Comparison of ENCODE assay signal across 9 mouse cellular contexts in the genomic region with DNA sequence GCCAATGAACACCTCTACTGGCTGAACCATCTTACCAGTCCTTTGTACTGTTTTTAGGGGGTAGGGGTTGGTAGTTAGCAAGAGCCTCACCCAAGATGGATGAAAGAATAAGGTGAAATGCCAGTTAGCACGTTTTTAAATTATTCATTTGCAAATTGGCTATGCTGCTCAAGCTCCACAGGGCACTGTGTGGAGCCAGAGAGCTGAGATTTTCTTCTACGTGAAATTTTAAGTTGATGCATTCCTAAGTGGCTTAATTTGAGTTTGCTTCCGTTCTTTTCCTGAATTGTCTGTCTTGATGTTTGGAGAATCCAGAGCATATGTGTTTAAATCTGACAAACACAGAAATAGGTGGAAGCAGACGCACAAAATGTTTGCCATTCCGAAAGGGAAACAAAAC. TPM values are rescaled to one million over a fixed set of nuclear protein-coding genes. Genes with fewer than 3 reads are reported as not detected.
A peak's percentile ranks its signal among the peaks of the same experiment; 100 is the strongest.
DNase-seq lines count a peak whose midpoint lies in the region; ATAC-seq lines count a peak whose summit lies in the region.
"Had no signal": no experiment of that assay in that cellular context is flagged by ENCODE, and none has a peak within 500 bp of the region (broad histone marks: within the 10 kb centered on the region; RNA-seq: fewer than 3 reads in every experiment).

No protein-coding gene starts in this region.

- peak overlapping the region; percentile 29; the same call in 1 of the 2 replicates for H3K4me2 ChIP-seq in intestine, embryonic 14.5 days (ENCODE audit: low read length)
- H3K4me2 ChIP-seq in intestine, embryonic 16.5 days (ENCODE audit: low read depth, low read length) = no peak overlapping the region
- H3K4me2 ChIP-seq in midbrain, embryonic 15.5 days = no peak overlapping the region
- H3K4me2 ChIP-seq in midbrain, embryonic 13.5 days (replicated peaks) = no peak overlapping the region
- no peak overlapping the region for H3K4me2 ChIP-seq in embryonic facial prominence, embryonic 12.5 days (replicated peaks)
- peak overlapping the region; percentile 25; the same call in 1 of the 2 replicates for H3K4me2 ChIP-seq in stomach, embryonic 15.5 days

- H3K9me3 ChIP-seq in intestine, embryonic 14.5 days (ENCODE audit: control insufficient read depth, low read length) = no peaks in the 10 kb centered on the region
- H3K9me3 ChIP-seq in intestine, embryonic 16.5 days (ENCODE audit: control insufficient read depth, low read length) = no peaks in the 10 kb centered on the region
- H3K9me3 ChIP-seq in midbrain, embryonic 15.5 days = no peaks in the 10 kb centered on the region
- H3K9me3 ChIP-seq in midbrain, embryonic 13.5 days = no peaks in the 10 kb centered on the region
- no peaks in the 10 kb centered on the region for H3K9me3 ChIP-seq in embryonic facial prominence, embryonic 12.5 days
- H3K9me3 ChIP-seq in stomach, embryonic 15.5 days = no peaks in the 10 kb centered on the region

- H3K27me3 ChIP-seq in intestine, embryonic 14.5 days (replicated peaks; ENCODE audit: control insufficient read depth, insufficient read depth, low read length) = no peaks in the 10 kb centered on the region
- H3K27me3 ChIP-seq in intestine, embryonic 16.5 days (replicated peaks; ENCODE audit: control insufficient read depth, insufficient read depth, low read length) = no peaks in the 10 kb centered on the region
- H3K27me3 ChIP-seq in midbrain, embryonic 15.5 days (replicated peaks) = no peaks in the 10 kb centered on the region
- H3K27me3 ChIP-seq in midbrain, embryonic 13.5 days = no peaks in the 10 kb centered on the region
- H3K27me3 ChIP-seq in embryonic facial prominence, embryonic 12.5 days = no peaks in the 10 kb centered on the region
- no peaks in the 10 kb centered on the region for H3K27me3 ChIP-seq in stomach, embryonic 15.5 days (replicated peaks)

- no peak for DNase-seq in intestine, embryonic 14.5 days (ENCODE audit: low spot score)
- DNase-seq in spleen, adult 12 weeks (ENCODE audit: low spot score) = no peak
- DNase-seq: thymus, postnatal 25 days had no signal

- ATAC-seq in intestine, embryonic 14.5 days (replicated peaks; ENCODE audit: low FRiP score, low TSS enrichment, low read depth) = no peak
- ATAC-seq in intestine, embryonic 16.5 days = no peak
- no peak for ATAC-seq in midbrain, embryonic 15.5 days (replicated peaks)
- ATAC-seq in midbrain, embryonic 13.5 days = no peak
- no peak for ATAC-seq in embryonic facial prominence, embryonic 12.5 days (ENCODE audit: insufficient number of reproducible peaks, insufficient read depth, low FRiP score, low TSS enrichment)
- no peak for ATAC-seq in stomach, embryonic 15.5 days (ENCODE audit: insufficient read depth, low FRiP score, low read depth)

- 28% methylated on average over 5 of the region's 5 CpGs for WGBS in intestine, embryonic 14.5 days
- WGBS in intestine, embryonic 16.5 days = 26% methylated on average over 5 of the region's 5 CpGs
- 45% methylated on average over 5 of the region's 5 CpGs for WGBS in midbrain, embryonic 15.5 days
- WGBS in midbrain, embryonic 13.5 days = 53% methylated on average over 5 of the region's 5 CpGs
- WGBS in embryonic facial prominence, embryonic 12.5 days = 32% methylated on average over 5 of the region's 5 CpGs
- WGBS in stomach, embryonic 15.5 days = 27% methylated on average over 5 of the region's 5 CpGs

- no peaks in the 10 kb centered on the region for H3K36me3 ChIP-seq in intestine, embryonic 14.5 days (ENCODE audit: control insufficient read depth, insufficient read depth, low read length)
- H3K36me3 ChIP-seq in intestine, embryonic 16.5 days (ENCODE audit: control insufficient read depth, insufficient read depth, low read length) = no peaks in the 10 kb centered on the region
- H3K36me3 ChIP-seq in midbrain, embryonic 15.5 days (replicated peaks) = no peaks in the 10 kb centered on the region
- H3K36me3 ChIP-seq in midbrain, embryonic 13.5 days = no peaks in the 10 kb centered on the region
- H3K36me3 ChIP-seq in embryonic facial prominence, embryonic 12.5 days = no peaks in the 10 kb centered on the region
- H3K36me3 ChIP-seq in stomach, embryonic 15.5 days = no peaks in the 10 kb centered on the region

- peaks cover 13% of the 10 kb centered on the region for H3K4me1 ChIP-seq in intestine, embryonic 14.5 days (replicated peaks; ENCODE audit: control insufficient read depth, insufficient read depth, low read length)
- H3K4me1 ChIP-seq in intestine, embryonic 16.5 days (ENCODE audit: control insufficient read depth, insufficient read depth, low read length) = peaks cover 13% of the 10 kb centered on the region
- H3K4me1 ChIP-seq in midbrain, embryonic 15.5 days = 0 out of 2 replicates have a peak, but pooled peaks cover 2% of the 10 kb centered on the region
- no peaks in the 10 kb centered on the region for H3K4me1 ChIP-seq in midbrain, embryonic 13.5 days (replicated peaks)
- peaks cover 22% of the 10 kb centered on the region for H3K4me1 ChIP-seq in embryonic facial prominence, embryonic 12.5 days
- H3K4me1 ChIP-seq in stomach, embryonic 15.5 days = peaks cover 7% of the 10 kb centered on the region; the same call in 1 of the 2 replicates

- no peak overlapping the region for H3K4me3 ChIP-seq in intestine, embryonic 14.5 days (ENCODE audit: low read depth, low read length)
- no peak overlapping the region for H3K4me3 ChIP-seq in intestine, embryonic 16.5 days (ENCODE audit: low read length)
- H3K4me3 ChIP-seq in midbrain, embryonic 15.5 days = no peak overlapping the region
- no peak overlapping the region for H3K4me3 ChIP-seq in midbrain, embryonic 13.5 days (replicated peaks)
- no peak overlapping the region for H3K4me3 ChIP-seq in embryonic facial prominence, embryonic 12.5 days
- H3K4me3 ChIP-seq in stomach, embryonic 15.5 days (replicated peaks) = no peak overlapping the region

- H3K27ac ChIP-seq in intestine, embryonic 14.5 days (ENCODE audit: low read depth) = peak overlapping the region; percentile 57; the same call in 1 of the 2 replicates
- no peak overlapping the region for H3K27ac ChIP-seq in intestine, embryonic 16.5 days (ENCODE audit: low read length)
- no peak overlapping the region for H3K27ac ChIP-seq in midbrain, embryonic 15.5 days
- no peak overlapping the region for H3K27ac ChIP-seq in midbrain, embryonic 13.5 days
- H3K27ac ChIP-seq in embryonic facial prominence, embryonic 12.5 days = peak overlapping the region; percentile 75; the same call in 1 of the 2 replicates
- no peak overlapping the region for H3K27ac ChIP-seq in stomach, embryonic 15.5 days
- H3K27ac ChIP-seq: macrophage had no signal

- no peak overlapping the region for H3K9ac ChIP-seq in intestine, embryonic 14.5 days (ENCODE audit: low read length)
- H3K9ac ChIP-seq in intestine, embryonic 16.5 days (ENCODE audit: low read depth, low read length) = no peak overlapping the region
- 0 out of 2 replicates have a peak overlapping the region, but pooled peaks have one; percentile 8 for H3K9ac ChIP-seq in midbrain, embryonic 15.5 days
- no peak overlapping the region for H3K9ac ChIP-seq in midbrain, embryonic 13.5 days (replicated peaks)
- H3K9ac ChIP-seq in embryonic facial prominence, embryonic 12.5 days = no peak overlapping the region
- H3K9ac ChIP-seq in stomach, embryonic 15.5 days = no peak overlapping the region

RNA-seq across cellular contexts. Expression of a gene that starts 38.6 kb away (rescaled TPM):
- 30.4 and 38.1 TPM in 2 replicates for polyA plus RNA-seq in intestine, embryonic 14.5 days (2014; fragmentation: Nextera tagmentation; extraction: Ambion mirVana)
- 49.3 and 54.4 TPM in 2 replicates for polyA plus RNA-seq in intestine, embryonic 16.5 days (2015; fragmentation: Nextera tagmentation; extraction: Ambion mirVana)
- 97.1 and 102 TPM in 2 replicates for polyA plus RNA-seq in midbrain, embryonic 15.5 days (2015; fragmentation: Nextera tagmentation; extraction: Ambion mirVana)
- polyA plus RNA-seq in midbrain, embryonic 13.5 days (2015; fragmentation: Nextera tagmentation; extraction: Ambion mirVana) = 93.7 and 101 TPM in 2 replicates
- 49.2 and 55.1 TPM in 2 replicates for polyA plus RNA-seq in embryonic facial prominence, embryonic 12.5 days (2016; fragmentation: Nextera tagmentation; extraction: Ambion mirVana)
- 48.0 and 54.6 TPM in 2 replicates for polyA plus RNA-seq in stomach, embryonic 15.5 days (2015; fragmentation: Nextera tagmentation; extraction: Ambion mirVana)

Comparison
In these comparisons a context has a peak if more than half of its experiments do, and no peak if none do; other contexts are left out.
1. H3K27ac ChIP-seq: peak in intestine, embryonic 14.5 days (single experiment) and embryonic facial prominence, embryonic 12.5 days (single experiment); none in intestine, embryonic 16.5 days (single experiment), midbrain, embryonic 15.5 days (single experiment), midbrain, embryonic 13.5 days (single experiment) and stomach, embryonic 15.5 days (single experiment).
2. H3K4me2 ChIP-seq: peak in intestine, embryonic 14.5 days (single experiment) and stomach, embryonic 15.5 days (single experiment); none in intestine, embryonic 16.5 days (single experiment), midbrain, embryonic 15.5 days (single experiment), midbrain, embryonic 13.5 days (single experiment) and embryonic facial prominence, embryonic 12.5 days (single experiment).